Mouse (Mus musculus) liver, embryonic 13.5 days (tissue): ENCODE results near the gene Nxnl2. TPM values are rescaled to one million over a fixed set of nuclear protein-coding genes. Genes with fewer than 3 reads are reported as not detected.

Experiments
- ATAC-seq: fragments of 200-750 bp; cut with Nextera tagmentation; 2 replicates; pipeline ENCODE4 v1.8.0; 2017; ENCODE audit warnings: low read depth, mild to moderate bottlenecking, moderate number of reproducible peaks, moderate library complexity
- DNase-seq: peaks from one replicate; pipeline ENCODE4 v3.0.0; 2022
- H3K27ac ChIP-seq: fragments of 300-500 bp; sonication (generic); 2 replicates; pipeline ENCODE4 v1.5.1; 2015; ENCODE audit warnings: moderate library complexity, mild to moderate bottlenecking, inconsistent platforms
- H3K27me3 ChIP-seq: fragments of 300-500 bp; sonication (generic); 2 replicates; pipeline ENCODE4 v1.6.1; 2015; ENCODE audit warnings: mild to moderate bottlenecking, inconsistent platforms
- H3K36me3 ChIP-seq: fragments of 300-500 bp; sonication (generic); 2 replicates; pipeline ENCODE4 v1.6.1; 2015; ENCODE audit warnings: mild to moderate bottlenecking, inconsistent platforms
- H3K4me1 ChIP-seq: fragments of 300-500 bp; sonication (generic); replicated peaks from 2 replicates; pipeline ENCODE4 v1.6.1; 2015; ENCODE audit warnings: inconsistent platforms
- H3K4me2 ChIP-seq: fragments of 300-500 bp; sonication (generic); 2 replicates; pipeline ENCODE4 v1.6.1; 2015; ENCODE audit warnings: inconsistent platforms, mild to moderate bottlenecking, moderate library complexity
- H3K4me3 ChIP-seq: fragments of 300-500 bp; sonication (generic); replicated peaks from 2 replicates; pipeline ENCODE4 v1.5.1; 2015; ENCODE audit warnings: mild to moderate bottlenecking, inconsistent platforms
- H3K9ac ChIP-seq: fragments of 300-500 bp; sonication (generic); 2 replicates; pipeline ENCODE4 v1.6.1; 2015; ENCODE audit warnings: mild to moderate bottlenecking, inconsistent platforms
- H3K9me3 ChIP-seq: fragments of 300-500 bp; sonication (generic); replicated peaks from 2 replicates; pipeline ENCODE4 v1.6.1; 2016; ENCODE audit warnings: inconsistent platforms
- WGBS: fragments of 180-500 bp; shearing (Covaris S2); methylation state at CpG from one replicate; pipeline ENCODE4 v1.1.7; 2015; ENCODE audit not compliant: insufficient replicate concordance; 5-methylcytosine and 5-hydroxymethylcytosine counted together
- polyA plus RNA-seq: library from polyadenylated mRNA; unstranded; fragments of >200 nt; fragmentation: Nextera tagmentation; extraction: Ambion mirVana; gene quantifications from 2 replicates; pipeline ENCODE4 v1.2.1, GENCODE M21; 2015

Gene Nxnl2
- 0.13 TPM in 1 of 2 replicates, not detected in the other for polyA plus RNA-seq

GRCm38 (mm10) chr13:51170691-51171680 lies at the start of gene Nxnl2:
Gene Nxnl2 (plus strand): TSS chr13:51171022.
- no peaks in the 10 kb centered on the region for H3K9me3 ChIP-seq
- peaks cover 38% of the 10 kb centered on the region for H3K27me3 ChIP-seq
- ATAC-seq (peak; percentile 48), DNase-seq (no peak)
- H3K27ac ChIP-seq = no peak within 1 kb of the TSS
- H3K4me2 ChIP-seq = peak within 1 kb of the TSS; percentile 69
- peak within 1 kb of the TSS; percentile 22; the same call in 1 of the 2 replicates for H3K9ac ChIP-seq
- peaks cover 13% of the 10 kb centered on the region for H3K4me1 ChIP-seq
- peak within 1 kb of the TSS; percentile 46 for H3K4me3 ChIP-seq
- H3K36me3 ChIP-seq = no peaks in the 10 kb centered on the region
- under 1% methylated on average over 63 of the region's 64 CpGs for WGBS

- DNase-seq = no peak
Measured at GRCm38 (mm10) chr13:51121966-51122365, 48.9 kb upstream of the Nxnl2 start.

GRCm38 (mm10) chr13:51122771-51123170 lies 48.1 kb upstream of the Nxnl2 start:
- 70% methylated on average over 8 of the region's 8 CpGs for WGBS

More at GRCm38 (mm10) chr13:51121966-51122365, 48.9 kb upstream of the Nxnl2 start:
- H3K9me3 ChIP-seq = no peaks in the 10 kb centered on the region
- ATAC-seq = no peak
- no peak overlapping the region for H3K4me3 ChIP-seq
- no peaks in the 10 kb centered on the region for H3K27me3 ChIP-seq
- no peak overlapping the region for H3K9ac ChIP-seq
- 11% methylated on average over 1 of the region's 1 CpGs for WGBS
- peaks cover 69% of the 10 kb centered on the region for H3K4me1 ChIP-seq
- no peaks in the 10 kb centered on the region for H3K36me3 ChIP-seq
- no peak overlapping the region; the same call in 1 of the 2 replicates for H3K27ac ChIP-seq
- H3K4me2 ChIP-seq = no peak overlapping the region

GRCm38 (mm10) chr13:51125357-51125756 lies 45.5 kb upstream of the Nxnl2 start:
- DNase-seq = no peak
- whole genome bisulfite sequencing = 69% methylated on average over 8 of the region's 8 CpGs
- Histone ChIP-seq H3K4me1 (peaks cover 55% of the 10 kb centered on the region), H3K27ac (no peak overlapping the region), H3K36me3 (no peaks in the 10 kb centered on the region), H3K9me3 (no peaks in the 10 kb centered on the region), H3K4me2 (no peak overlapping the region), H3K4me3 (no peak overlapping the region), H3K9ac (no peak overlapping the region), H3K27me3 (no peaks in the 10 kb centered on the region)
- ATAC-seq = no peak

More at GRCm38 (mm10) chr13:51122771-51123170, 48.1 kb upstream of the Nxnl2 start:
- Histone ChIP-seq H3K4me1 (peaks cover 75% of the 10 kb centered on the region), H3K36me3 (no peaks in the 10 kb centered on the region), H3K27me3 (no peaks in the 10 kb centered on the region), H3K4me3 (no peak overlapping the region), H3K9ac (no peak overlapping the region), H3K27ac (no peak overlapping the region), H3K9me3 (no peaks in the 10 kb centered on the region), H3K4me2 (no peak overlapping the region)
- no peak for DNase-seq
- no peak for ATAC-seq

- no peak overlapping the region for H3K9ac ChIP-seq
- peaks cover 6% of the 10 kb centered on the region; the same call in 1 of the 2 replicates for H3K36me3 ChIP-seq
- DNase-seq (no peak), ATAC-seq (no peak)
- H3K4me1 ChIP-seq = peaks cover 31% of the 10 kb centered on the region
- H3K27me3 ChIP-seq = no peaks in the 10 kb centered on the region
- H3K4me2 ChIP-seq = no peak overlapping the region
- 10% methylated on average over 2 of the region's 2 CpGs for WGBS
- no peak overlapping the region for H3K27ac ChIP-seq
- H3K4me3 ChIP-seq = no peak overlapping the region
- H3K9me3 ChIP-seq = no peaks in the 10 kb centered on the region
Measured at GRCm38 (mm10) chr13:51127906-51128305, 42.9 kb upstream of the Nxnl2 start.

- H3K4me3 ChIP-seq = no peak overlapping the region
- H3K27ac ChIP-seq = no peak overlapping the region
- no peak overlapping the region for H3K9ac ChIP-seq
- peaks cover 29% of the 10 kb centered on the region for H3K4me1 ChIP-seq
- H3K9me3 ChIP-seq = no peaks in the 10 kb centered on the region
- no peaks in the 10 kb centered on the region for H3K27me3 ChIP-seq
- ATAC-seq (no peak), DNase-seq (no peak)
- peaks cover 6% of the 10 kb centered on the region; the same call in 1 of the 2 replicates for H3K36me3 ChIP-seq
- no peak overlapping the region for H3K4me2 ChIP-seq
- WGBS = 85% methylated on average over 7 of the region's 7 CpGs
Measured at GRCm38 (mm10) chr13:51128417-51128816, 42.4 kb upstream of the Nxnl2 start.

- H3K9me3 ChIP-seq = no peaks in the 10 kb centered on the region
- H3K4me3 ChIP-seq = no peak overlapping the region
- 68% methylated on average over 10 of the region's 10 CpGs for WGBS
- peaks cover 15% of the 10 kb centered on the region for H3K36me3 ChIP-seq
- no peak for DNase-seq
- no peaks in the 10 kb centered on the region for H3K27me3 ChIP-seq
- peaks cover 9% of the 10 kb centered on the region for H3K4me1 ChIP-seq
- no peak overlapping the region for H3K27ac ChIP-seq
- H3K9ac ChIP-seq = no peak overlapping the region
- no peak overlapping the region for H3K4me2 ChIP-seq
- ATAC-seq = no peak
Measured at GRCm38 (mm10) chr13:51131179-51131578, 39.6 kb upstream of the Nxnl2 start.

- peaks cover 4% of the 10 kb centered on the region for H3K4me1 ChIP-seq
- no peaks in the 10 kb centered on the region for H3K9me3 ChIP-seq
- H3K36me3 ChIP-seq = peaks cover 20% of the 10 kb centered on the region; the same call in 1 of the 2 replicates
- H3K27ac ChIP-seq = no peak overlapping the region
- no peak overlapping the region for H3K4me3 ChIP-seq
- ATAC-seq (no peak), DNase-seq (no peak)
- H3K27me3 ChIP-seq = no peaks in the 10 kb centered on the region
- WGBS = 44% methylated on average over 4 of the region's 4 CpGs
- no peak overlapping the region for H3K4me2 ChIP-seq
- H3K9ac ChIP-seq = no peak overlapping the region
Measured at GRCm38 (mm10) chr13:51136315-51136714, 34.5 kb upstream of the Nxnl2 start.

GRCm38 (mm10) chr13:51136996-51137701 lies 33.7 kb upstream of the Nxnl2 start:
- Histone ChIP-seq H3K27me3 (no peaks in the 10 kb centered on the region), H3K9me3 (no peaks in the 10 kb centered on the region), H3K4me1 (peaks cover 4% of the 10 kb centered on the region), H3K4me2 (no peak overlapping the region), H3K27ac (no peak overlapping the region), H3K4me3 (no peak overlapping the region), H3K36me3 (peaks cover 24% of the 10 kb centered on the region; the same call in 1 of the 2 replicates), H3K9ac (no peak overlapping the region)
- ATAC-seq (no peak), DNase-seq (no peak)
- 70% methylated on average over 2 of the region's 2 CpGs for WGBS

GRCm38 (mm10) chr13:51137702-51138031 lies 33.2 kb upstream of the Nxnl2 start:
- Histone ChIP-seq H3K4me1 (peaks cover 4% of the 10 kb centered on the region), H3K4me2 (no peak overlapping the region), H3K27me3 (no peaks in the 10 kb centered on the region), H3K9ac (no peak overlapping the region), H3K4me3 (no peak overlapping the region), H3K27ac (no peak overlapping the region), H3K36me3 (peaks cover 24% of the 10 kb centered on the region; the same call in 1 of the 2 replicates), H3K9me3 (no peaks in the 10 kb centered on the region)
- ATAC-seq (no peak), DNase-seq (no peak)

- no peak overlapping the region for H3K9ac ChIP-seq
- no peak overlapping the region for H3K4me2 ChIP-seq
- H3K4me3 ChIP-seq = no peak overlapping the region
- 65% methylated on average over 1 of the region's 1 CpGs for WGBS
- H3K27me3 ChIP-seq = no peaks in the 10 kb centered on the region
- H3K4me1 ChIP-seq = no peaks in the 10 kb centered on the region; the same call in 1 of the 2 replicates
- peaks cover 15% of the 10 kb centered on the region for H3K36me3 ChIP-seq
- no peaks in the 10 kb centered on the region for H3K9me3 ChIP-seq
- DNase-seq = no peak
- H3K27ac ChIP-seq = no peak overlapping the region
- no peak for ATAC-seq
Measured at GRCm38 (mm10) chr13:51147106-51147505, 23.7 kb upstream of the Nxnl2 start.
